Mouse (Mus musculus) E14TG2a.4 (cell line): ENCODE results near the gene Spryd3.
A peak's percentile ranks its signal among the peaks of the same experiment; 100 is the strongest.

ENCODE experiments used
- H3K27me3 ChIP-seq: 2 replicates; pipeline ENCODE4 v1.6.1; 2014; ENCODE audit warnings: low read length, control low read depth; ENCODE audit not compliant: insufficient read depth
- H3K36me3 ChIP-seq: 2 replicates; pipeline ENCODE4 v1.6.1; 2014; ENCODE audit warnings: low read length, control low read depth; ENCODE audit not compliant: insufficient read depth
- H3K4me1 ChIP-seq: replicated peaks from 2 replicates; pipeline ENCODE4 v1.6.1; 2014; ENCODE audit warnings: low read depth, low read length, control low read depth
- H3K4me3 ChIP-seq: replicated peaks from 2 replicates; pipeline ENCODE4 v1.5.1; 2014; ENCODE audit warnings: mild to moderate bottlenecking, low read length
- H3K9me3 ChIP-seq: 2 replicates; pipeline ENCODE4 v1.6.1; 2014; ENCODE audit warnings: low read length, control low read depth
- CTCF ChIP-seq: conservative IDR thresholded peaks from 2 replicates; pipeline ENCODE4 v1.5.1; 2014; ENCODE audit warnings: low read length
- NANOG ChIP-seq: IDR thresholded peaks from 2 replicates; pipeline ENCODE4 v1.6.1; 2014; ENCODE audit warnings: borderline replicate concordance, low read length, mixed read lengths
- POU5F1 ChIP-seq: IDR thresholded peaks from 2 replicates; pipeline ENCODE4 v1.6.1; 2014; ENCODE audit warnings: low read length, borderline replicate concordance

The Spryd3 gene

DNA sequence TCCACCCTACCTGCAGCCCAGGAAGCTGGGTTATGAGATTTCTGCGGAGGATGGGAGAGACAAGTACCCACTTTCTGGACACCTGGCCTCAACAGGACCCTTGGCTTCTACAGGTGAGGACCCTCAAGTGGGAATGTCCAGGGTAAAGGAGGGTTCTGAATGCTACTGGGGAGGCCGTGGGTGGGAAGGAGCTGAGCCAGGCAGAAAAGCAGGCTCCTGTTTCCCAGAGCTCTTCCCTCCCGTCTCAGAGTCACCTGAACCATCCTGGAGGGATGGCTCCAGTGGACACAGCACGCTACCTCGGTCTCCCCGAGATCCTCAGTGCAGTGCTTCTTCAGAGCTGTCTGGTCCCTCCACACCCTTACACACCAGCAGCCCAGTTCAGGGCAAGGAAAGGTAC lies 23.9 kb downstream of the Spryd3 start:
- H3K27me3 ChIP-seq: peaks cover 14% of the 10 kb centered on the region
- TF ChIP-seq NANOG: no peak
- TF ChIP-seq POU5F1: no peak
- TF ChIP-seq CTCF: no peak
- peaks cover 53% of the 10 kb centered on the region for H3K4me1 ChIP-seq
- H3K36me3 ChIP-seq: peaks cover 38% of the 10 kb centered on the region
- H3K4me3 ChIP-seq: no peak overlapping the region
- no peaks in the 10 kb centered on the region for H3K9me3 ChIP-seq

DNA sequence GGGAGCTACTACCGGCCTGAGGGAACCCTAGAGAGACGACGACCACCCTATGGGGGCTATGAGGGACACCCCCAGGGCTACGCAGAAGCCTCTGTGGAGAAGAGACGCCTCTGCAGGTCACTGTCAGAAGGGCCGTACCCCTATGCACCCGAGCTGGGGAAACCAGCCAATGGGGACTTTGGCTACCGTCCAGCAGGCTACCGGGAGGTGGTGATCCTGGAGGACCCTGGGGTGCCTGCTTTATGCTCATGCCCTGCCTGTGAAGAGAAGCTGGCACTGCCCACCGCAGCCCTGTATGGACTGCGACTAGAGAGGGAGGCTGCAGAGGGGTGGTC lies 24.6 kb downstream of the Spryd3 start:
- Histone ChIP-seq H3K4me3 (peak overlapping the region; percentile 71), H3K9me3 (no peaks in the 10 kb centered on the region), H3K4me1 (peaks cover 58% of the 10 kb centered on the region), H3K27me3 (peaks cover 20% of the 10 kb centered on the region), H3K36me3 (peaks cover 30% of the 10 kb centered on the region)
- TF ChIP-seq POU5F1: no peak
- no peak for TF ChIP-seq NANOG
- TF ChIP-seq CTCF: no peak

DNA sequence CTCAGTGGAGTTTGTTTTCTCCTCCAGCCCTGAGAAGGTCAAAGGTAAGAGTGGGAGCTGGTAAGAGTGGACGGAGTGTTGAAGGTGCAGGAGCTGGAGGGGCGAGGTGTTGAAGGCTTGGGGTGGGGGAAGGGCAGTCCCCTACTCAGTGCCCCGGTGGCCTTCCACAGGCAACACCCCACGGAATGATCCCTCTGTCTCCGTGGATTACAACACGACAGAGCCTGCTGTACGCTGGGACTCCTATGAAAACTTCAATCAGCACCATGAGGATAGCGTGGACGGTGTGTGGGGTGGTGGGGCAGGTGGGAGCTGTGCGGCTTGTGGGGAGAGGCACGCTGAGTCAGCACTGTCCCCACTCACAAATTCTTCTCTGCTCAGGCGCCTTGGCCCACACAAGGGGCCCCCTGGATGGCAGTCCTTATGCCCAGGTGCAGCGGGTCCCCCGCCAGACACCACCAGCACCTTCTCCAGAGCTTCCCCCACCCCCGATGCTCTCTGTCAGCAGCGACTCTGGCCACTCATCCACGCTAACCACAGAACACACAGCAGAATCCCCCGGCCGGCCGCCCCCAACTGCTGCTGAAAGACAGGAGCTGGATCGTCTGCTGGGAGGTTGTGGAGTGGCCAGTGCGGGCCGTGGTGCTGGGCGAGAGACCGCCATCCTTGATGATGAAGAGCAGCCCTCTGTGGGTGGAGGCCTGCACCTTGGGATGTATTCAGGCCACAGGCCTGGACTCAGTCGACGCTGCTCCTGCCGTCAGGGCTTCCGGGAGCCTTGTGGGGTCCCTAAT lies 25.1 kb downstream of the Spryd3 start:
- TF ChIP-seq POU5F1: no peak
- Histone ChIP-seq H3K9me3 (no peaks in the 10 kb centered on the region), H3K27me3 (peaks cover 26% of the 10 kb centered on the region), H3K4me1 (peaks cover 61% of the 10 kb centered on the region), H3K4me3 (peak overlapping the region; percentile 71), H3K36me3 (peaks cover 25% of the 10 kb centered on the region)

DNA sequence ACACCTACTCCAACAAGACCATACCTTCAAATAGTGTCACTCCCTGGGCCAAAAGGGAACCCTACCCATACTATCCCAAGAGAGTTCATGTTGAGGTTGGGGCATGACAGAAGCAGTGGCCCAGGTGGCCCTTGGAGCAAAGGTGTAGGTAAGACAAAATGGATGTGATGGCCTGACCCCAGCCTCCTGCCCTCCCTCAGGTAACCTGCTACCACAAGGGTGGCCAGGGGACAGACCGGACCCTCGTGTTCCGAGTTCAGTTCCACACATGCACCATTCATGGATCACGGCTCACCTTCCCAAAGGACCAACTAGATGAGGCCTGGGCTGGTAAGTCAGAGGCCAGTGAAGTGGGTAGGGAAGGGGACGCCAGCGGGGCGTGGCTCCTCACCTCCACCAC lies 25.8 kb downstream of the Spryd3 start:
- H3K27me3 ChIP-seq: peaks cover 32% of the 10 kb centered on the region
- peaks cover 19% of the 10 kb centered on the region for H3K36me3 ChIP-seq
- peak overlapping the region; percentile 71; the same call in 1 of the 2 replicates for H3K4me3 ChIP-seq
- TF ChIP-seq POU5F1 (no peak), CTCF (no peak), NANOG (no peak)
- peaks cover 58% of the 10 kb centered on the region for H3K4me1 ChIP-seq
- no peaks in the 10 kb centered on the region for H3K9me3 ChIP-seq

DNA sequence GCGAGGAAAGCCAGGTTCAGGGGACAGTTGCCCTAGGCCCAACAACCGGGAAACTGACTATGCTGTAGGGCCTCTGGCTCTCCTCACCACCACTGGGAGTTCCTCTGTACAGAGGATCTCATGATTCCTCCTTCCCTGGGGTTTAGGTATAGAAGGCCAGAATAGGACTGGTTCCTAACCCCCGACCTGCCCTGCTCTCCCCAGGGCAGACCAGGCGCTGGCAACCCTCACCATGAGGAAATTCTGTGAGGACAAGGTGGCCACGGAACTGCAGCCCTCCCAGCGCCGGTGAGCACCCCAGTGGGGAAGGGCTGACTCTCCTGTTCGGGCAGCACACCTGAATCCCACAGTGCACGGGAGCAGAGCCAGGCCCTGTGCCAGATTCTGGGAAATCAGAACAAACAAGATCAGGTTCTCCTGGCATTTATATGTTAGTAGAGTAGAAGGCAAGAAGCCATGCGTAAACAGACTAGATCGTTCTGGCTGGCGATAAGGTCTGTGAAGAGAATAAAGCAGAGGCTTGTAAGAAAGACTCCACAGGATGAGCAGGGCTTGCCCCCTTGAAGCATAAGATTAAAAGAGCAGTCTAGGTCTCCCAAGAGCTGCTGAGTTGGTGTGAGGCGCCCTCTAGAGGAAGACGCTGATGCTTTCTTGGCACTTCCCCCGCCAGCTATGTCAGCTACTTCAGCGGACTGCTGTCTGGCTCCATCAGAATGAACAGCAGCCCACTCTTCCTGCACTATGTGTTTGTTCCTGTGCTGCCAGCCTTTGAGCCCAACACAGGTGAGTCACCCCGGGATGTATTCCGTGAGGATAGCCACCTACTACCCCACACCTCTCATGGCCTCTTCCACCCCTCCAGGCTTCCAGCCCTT lies 27.1 kb downstream of the Spryd3 start:
- Histone ChIP-seq H3K27me3 (peaks cover 36% of the 10 kb centered on the region), H3K4me1 (peaks cover 67% of the 10 kb centered on the region), H3K36me3 (peaks cover 16% of the 10 kb centered on the region; the same call in 1 of the 2 replicates), H3K9me3 (no peaks in the 10 kb centered on the region), H3K4me3 (no peak overlapping the region)
- TF ChIP-seq CTCF (peak; percentile 67), NANOG (no peak), POU5F1 (no peak)

DNA sequence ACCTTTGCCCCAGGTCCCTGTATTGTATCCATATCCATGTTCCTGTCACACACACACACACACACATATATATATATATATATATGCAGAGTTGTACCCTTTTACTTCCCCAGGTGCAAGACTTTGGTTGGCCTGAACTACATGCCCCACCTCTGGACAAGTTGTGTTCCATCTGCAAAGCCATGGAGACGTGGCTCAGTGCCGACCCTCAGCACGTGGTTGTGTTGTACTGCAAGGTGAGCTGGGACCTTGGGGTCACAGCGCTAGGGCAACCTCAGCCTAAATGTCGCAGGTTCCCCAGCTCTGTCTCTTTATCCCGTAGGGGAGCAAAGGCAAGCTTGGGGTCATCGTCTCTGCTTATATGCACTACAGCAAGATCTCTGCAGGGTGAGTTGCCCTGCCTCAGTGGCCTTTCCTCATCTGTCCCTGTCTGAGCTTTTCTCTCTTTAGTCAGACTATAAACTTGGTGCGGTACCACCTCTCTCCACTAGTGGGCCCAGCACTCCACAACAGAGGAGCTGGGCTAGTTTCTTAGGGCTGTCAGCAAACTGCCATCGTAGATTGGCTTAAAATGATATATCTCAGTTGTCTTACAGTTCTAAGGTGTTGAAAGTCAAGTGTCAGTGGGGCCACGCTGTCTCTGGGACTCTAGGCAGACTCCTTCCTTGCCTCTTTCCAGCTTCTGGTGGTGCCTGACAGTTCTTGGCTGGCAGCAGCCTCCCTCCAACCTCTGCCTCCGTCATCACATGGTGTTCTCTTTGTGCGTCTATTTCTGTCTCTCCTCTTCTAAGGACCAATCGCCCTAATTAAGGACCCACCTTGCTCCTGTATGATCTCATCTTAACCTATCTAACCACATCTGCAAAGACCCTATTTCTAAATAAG lies 28.1 kb downstream of the Spryd3 start:
- H3K4me1 ChIP-seq: peaks cover 76% of the 10 kb centered on the region
- peak overlapping the region; percentile 81 for H3K4me3 ChIP-seq
- H3K36me3 ChIP-seq: peaks cover 9% of the 10 kb centered on the region; the same call in 1 of the 2 replicates
- no peaks in the 10 kb centered on the region for H3K9me3 ChIP-seq
- TF ChIP-seq CTCF (peak; percentile 88), NANOG (no peak), POU5F1 (no peak)
- peaks cover 40% of the 10 kb centered on the region for H3K27me3 ChIP-seq

DNA sequence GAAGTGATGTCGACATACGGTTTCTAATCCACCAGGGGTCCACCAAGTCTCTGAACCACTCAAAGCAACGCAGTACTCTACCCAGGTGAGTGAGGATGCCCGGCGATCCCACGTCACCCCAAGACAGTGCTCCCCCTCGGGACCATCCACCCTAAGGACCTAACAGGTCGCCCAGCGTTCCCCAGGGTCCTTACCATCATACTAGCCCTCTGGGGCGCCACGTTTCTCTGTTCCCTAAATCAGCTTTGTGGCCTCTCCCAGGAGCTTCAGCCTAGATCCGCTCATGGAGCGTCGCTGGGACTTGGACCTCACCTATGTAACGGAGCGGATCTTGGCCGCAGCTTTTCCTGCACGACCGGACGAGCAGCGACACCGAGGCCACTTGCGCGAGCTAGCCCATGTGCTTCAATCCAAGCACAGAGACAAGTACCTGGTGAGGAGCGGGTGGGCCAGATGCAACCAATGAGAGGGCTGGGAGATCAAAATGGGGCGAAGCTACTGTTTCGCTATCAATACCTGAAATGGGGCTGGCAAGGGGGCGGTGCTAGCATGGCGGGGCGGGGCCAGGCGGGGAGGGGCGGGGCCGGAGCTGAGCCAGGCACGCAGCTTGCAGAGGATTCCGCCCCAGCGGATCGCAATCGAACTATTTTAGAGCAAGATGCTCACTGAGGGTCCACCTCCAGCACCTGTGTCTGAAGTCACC lies 29.1 kb downstream of the Spryd3 start:
- peaks cover 87% of the 10 kb centered on the region for H3K4me1 ChIP-seq
- H3K4me3 ChIP-seq: peak overlapping the region; percentile 81
- H3K27me3 ChIP-seq: peaks cover 50% of the 10 kb centered on the region
- no peak for TF ChIP-seq CTCF
- no peak for TF ChIP-seq POU5F1
- TF ChIP-seq NANOG: no peak
- peaks cover 7% of the 10 kb centered on the region; the same call in 1 of the 2 replicates for H3K36me3 ChIP-seq
- no peaks in the 10 kb centered on the region for H3K9me3 ChIP-seq
